Mouse (Mus musculus): ENCODE data around the gene Prkar1b.

The Prkar1b gene

GRCm38 (mm10) chr5:138974911-138975485, 174.8 kb downstream of the Prkar1b start:
- CTCF ChIA-PET, result no interaction called here

GRCm38 (mm10) chr5:138973480-138973879, 176.3 kb downstream of the Prkar1b start:
- CTCF ChIA-PET, result no interaction called here

GRCm38 (mm10) chr5:138971405-138971804, 178.4 kb downstream of the Prkar1b start:
- CTCF ChIA-PET, result no interaction called here

- CTCF ChIA-PET, result interaction anchor here (0.6 kb wide), 1 partner anchor 567 kb away, joined by 4 read pairs; no protein-coding TSS in a partner anchor
These were observed 179.7 kb downstream of the Prkar1b start for GRCm38 (mm10) chr5:138970056-138970490.

Measured in spleen, embryonic (tissue).